Mouse (Mus musculus): ENCODE measurements around the gene Siae.

Gene Siae

DNA sequence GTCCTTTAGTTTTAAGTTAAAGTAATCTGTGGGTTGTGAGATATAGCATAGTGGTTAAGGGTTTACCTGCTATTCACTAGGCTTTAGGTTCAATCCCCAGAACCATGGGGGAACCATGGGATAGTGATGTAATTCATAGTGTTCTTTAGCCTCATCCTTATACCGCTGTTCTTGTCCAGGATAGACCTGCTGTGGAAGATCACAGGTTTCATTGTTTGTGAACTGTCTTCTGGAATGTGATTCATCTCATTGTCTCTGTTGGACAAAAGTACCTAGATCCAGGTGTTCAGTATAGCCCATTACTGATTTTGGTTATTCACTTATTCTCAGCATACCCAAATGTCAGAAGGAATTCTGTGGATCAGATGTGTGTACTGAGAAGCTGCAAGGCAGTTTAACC lies 71.8 kb downstream of the Siae start:
- no peak for DNase-seq

DNA sequence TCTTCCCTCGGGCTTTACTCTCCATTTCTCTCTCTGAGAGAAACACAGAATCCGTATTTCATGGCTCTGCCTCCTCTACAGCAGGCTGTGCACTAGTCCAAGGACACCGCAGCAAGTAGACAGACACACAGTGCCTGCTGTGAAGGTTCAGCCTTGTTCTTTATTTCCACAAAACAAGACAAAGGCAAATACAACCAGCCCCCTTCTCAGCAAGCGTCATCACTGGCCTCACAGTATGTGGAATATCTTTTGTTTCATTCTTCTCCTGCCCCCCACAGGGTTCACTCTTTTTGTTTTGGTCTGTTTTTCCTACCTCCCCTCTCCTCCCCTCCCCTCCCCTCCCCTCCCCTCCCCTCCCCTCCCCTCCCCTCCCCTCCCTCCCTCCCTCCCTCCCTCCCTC lies 73.1 kb downstream of the Siae start:
- DNase-seq, result no peak

DNA sequence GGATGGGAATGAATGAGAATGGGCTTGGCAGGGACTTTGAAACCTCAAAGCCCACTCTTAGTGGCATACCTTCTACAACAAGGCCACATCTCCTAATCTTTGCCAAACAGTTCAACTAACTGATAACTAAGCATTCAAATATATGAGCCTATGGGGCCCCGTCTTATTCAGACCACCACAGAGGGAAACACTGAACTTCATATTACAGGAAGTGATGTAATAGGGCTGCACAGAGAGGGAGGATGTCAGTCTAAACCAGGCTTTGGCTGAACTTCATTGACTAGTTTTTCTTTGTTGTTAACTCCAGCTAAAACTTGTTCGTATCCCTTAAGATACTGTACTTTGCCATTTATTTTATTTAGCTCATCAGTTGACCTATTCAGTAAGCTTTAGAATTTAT lies 74.4 kb downstream of the Siae start:
- no peak for DNase-seq

- DNase-seq, result no peak
Observed at GRCm38 (mm10) chr9:37632305-37632704, 76.8 kb downstream of the Siae start.

GRCm38 (mm10) chr9:37634269-37634668 lies 78.8 kb downstream of the Siae start:
- DNase-seq, result no peak

DNA sequence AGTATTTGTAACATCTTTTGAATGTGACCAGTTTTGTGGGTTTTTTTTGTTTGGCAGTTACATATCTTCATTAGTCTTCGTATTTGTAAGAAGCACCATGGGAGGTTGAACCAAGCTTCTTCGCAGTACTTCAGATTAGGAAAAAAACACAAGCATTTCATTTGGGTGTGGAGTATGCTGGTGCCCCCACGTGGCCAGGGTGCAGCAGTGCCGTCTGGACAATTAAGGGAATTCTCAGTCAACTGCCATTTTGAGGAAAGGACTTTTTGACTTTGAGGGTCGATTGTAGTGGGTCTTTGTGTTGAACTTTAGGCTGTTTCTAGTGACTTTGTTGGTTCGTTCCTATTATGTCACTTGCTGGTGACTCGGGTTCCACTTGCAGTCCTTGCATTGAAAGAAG lies 80.8 kb downstream of the Siae start:
- DNase-seq, result peak; percentile 44

GRCm38 (mm10) chr9:37636800-37637542 lies 81.5 kb downstream of the Siae start:
- peak; percentile 22 for DNase-seq

- DNase-seq, result no peak
Observed at GRCm38 (mm10) chr9:37638721-37639120, 83.2 kb downstream of the Siae start.

DNA sequence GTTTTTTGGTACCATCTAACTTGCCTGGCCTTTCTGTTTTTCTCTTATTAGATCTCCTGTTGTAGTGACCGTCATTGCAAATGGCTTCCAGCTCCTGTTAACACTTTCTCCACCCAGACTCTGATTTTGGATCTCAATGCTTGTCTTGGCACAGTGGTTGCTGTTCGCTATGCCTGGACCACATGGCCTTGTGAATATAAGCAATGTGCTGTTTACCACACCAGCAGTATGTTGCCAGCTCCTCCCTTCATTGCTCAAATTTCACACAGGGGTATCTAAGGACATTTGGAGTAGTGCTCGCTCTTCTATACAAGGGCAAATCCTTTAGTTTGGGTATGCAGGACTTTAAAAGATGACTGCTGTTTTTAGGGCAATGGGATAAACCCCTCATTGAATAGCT lies 90.7 kb downstream of the Siae start:
- no peak for DNase-seq

DNA sequence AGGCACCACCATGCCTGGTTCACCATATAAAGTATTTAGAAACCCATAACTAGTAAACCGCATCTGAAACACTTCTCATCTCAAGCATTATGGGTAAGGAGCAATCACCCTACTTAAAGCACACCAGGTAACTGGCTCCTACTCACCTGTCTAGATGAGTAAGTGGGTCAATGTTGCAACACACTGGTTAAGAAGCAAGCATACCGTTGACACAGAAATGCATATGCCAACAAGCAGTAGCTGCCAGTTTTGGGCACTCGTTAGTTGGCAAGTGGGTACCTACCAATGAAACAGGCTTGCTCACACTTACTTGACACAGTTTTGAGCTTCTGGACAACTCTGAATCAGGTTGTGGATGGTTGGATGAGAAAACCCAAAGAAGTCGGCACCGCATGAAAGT lies 95.1 kb downstream of the Siae start:
- no peak for DNase-seq

DNA sequence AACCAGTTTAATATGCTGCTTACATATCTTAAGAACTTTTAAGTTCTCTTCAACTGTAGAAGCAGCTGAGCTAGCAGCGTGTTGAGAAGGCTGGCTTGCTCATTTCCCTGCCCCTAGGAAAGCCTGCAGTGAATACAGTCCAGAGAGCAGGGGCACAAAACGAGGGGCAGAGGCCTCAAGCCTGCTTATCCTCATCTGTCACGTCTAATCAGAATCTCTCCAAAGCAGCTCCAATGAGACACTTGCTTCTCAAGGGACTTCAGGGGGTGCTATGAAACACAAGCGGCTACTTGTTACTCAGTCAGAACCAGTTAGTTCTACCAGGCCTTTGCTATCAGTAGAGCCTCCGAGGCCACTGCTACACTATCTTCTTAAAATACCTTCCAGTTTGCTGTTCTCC lies 98.3 kb downstream of the Siae start:
- DNase-seq, result no peak

DNA sequence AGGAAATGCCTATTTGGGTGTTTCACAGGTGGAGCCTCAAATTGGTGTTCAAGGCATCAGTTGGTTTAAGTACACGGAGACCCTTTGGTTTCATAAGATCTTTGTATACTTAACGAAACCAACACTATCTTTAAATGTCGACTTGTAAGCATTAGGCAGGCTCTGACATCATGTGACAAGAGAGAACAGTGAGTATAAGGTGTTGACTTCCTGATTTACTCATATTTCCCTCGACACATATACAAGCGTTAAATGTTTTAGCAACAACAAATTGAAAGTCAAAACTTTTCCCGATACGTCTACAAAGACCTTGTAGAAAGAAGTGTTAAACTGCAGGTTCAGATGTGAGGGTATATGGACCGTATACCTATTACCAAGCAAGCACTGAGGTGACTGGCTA lies 100.5 kb downstream of the Siae start:
- DNase-seq, result no peak

GRCm38 (mm10) chr9:37656439-37656881 lies 101.0 kb downstream of the Siae start:
- peak; percentile 11 for DNase-seq

GRCm38 (mm10) chr9:37656931-37657481 lies 101.5 kb downstream of the Siae start, which contains the start of gene Tbrg1:
Tbrg1 (minus strand) TSS chr9:37657312.
- DNase-seq, result peak; percentile 90

GRCm38 (mm10) chr9:37659413-37659812 lies 103.9 kb downstream of the Siae start:
- DNase-seq, result no peak

GRCm38 (mm10) chr9:37663210-37663609 lies 107.7 kb downstream of the Siae start:
- DNase-seq, result no peak

- DNase-seq, result no peak
Observed at GRCm38 (mm10) chr9:37664604-37665003, 109.1 kb downstream of the Siae start.

DNA sequence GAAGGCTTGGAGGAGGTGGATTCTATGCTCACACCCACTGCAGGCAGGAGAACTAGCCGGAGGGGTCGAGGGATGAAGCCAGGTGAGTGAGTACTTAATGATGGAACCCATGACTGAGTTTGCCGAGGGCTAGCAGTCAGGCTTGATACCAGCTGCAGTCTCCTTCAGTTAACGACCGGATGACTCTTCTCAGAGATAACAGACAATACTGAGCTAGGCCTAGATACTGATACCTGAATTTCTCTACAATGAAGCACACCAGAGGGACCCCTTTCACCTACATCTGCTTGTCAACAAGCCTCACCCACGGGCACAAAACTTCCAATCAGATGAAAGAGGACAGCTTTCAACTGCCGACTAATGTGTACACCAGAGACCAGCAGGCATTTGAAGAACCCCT lies 110.5 kb downstream of the Siae start:
- no peak for DNase-seq

DNA sequence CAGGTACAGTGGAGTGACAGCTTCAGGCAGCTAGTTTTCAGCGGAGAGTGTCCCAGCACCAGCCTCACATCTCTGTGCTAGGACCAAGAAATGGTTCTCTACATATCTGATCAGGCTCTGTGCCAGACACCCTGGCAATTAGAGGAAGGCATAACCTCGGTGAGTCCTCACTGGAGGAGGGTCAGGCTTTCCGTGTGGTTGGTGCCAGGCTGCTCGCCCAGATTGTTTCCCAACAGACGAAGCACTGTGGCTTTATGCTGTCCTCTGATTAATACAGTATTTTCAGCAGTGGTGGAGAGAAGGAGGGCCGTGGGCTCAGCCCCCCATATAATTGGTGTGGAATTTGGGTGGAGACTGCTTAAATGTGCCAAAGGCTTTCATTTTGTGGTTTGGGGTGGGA lies 113.6 kb downstream of the Siae start, which contains the start of gene Panx3:
TSS of gene Panx3 (minus strand) at position 121 of the 400 bp plus-strand sequence.
- DNase-seq, result no peak

DNA sequence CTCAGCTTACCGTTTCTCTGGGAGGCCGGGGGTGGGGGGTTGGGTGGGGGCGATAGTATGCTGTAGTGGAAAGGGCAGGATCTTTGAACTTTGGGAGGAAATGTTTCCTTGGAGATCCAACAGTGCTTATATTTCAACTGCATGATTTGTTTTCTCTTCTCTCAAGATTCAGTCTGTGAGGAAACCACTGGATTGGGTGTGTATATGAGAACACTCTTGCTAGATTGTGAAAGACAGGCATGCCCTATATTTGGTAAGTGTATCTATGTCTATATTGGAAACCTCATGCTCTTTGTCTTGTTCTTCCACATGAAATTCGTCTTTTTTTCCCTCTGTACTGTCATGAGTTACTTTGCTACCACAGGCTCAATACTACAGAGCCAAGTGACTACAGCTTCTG lies 114.2 kb downstream of the Siae start:
- no peak for DNase-seq

DNA sequence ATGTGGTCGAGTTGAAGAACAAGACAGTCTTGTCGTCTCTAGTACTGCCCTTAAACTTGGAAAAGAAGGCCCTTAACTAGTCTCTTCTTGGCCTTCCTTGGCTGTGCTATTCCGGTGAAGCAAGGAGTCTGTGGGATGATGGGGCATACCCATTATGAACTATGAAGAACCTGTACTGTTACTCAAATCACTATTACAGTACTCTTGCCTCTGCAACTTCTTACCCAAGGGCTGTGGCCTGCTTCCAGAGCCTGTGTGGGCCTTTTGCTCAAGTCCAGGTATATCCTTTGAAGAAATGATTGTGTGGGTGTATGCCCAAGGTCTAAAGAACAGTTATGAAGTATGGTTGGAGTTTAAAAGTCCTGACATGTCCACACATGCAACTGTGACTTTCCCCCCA lies 114.8 kb downstream of the Siae start:
- no peak for DNase-seq

DNA sequence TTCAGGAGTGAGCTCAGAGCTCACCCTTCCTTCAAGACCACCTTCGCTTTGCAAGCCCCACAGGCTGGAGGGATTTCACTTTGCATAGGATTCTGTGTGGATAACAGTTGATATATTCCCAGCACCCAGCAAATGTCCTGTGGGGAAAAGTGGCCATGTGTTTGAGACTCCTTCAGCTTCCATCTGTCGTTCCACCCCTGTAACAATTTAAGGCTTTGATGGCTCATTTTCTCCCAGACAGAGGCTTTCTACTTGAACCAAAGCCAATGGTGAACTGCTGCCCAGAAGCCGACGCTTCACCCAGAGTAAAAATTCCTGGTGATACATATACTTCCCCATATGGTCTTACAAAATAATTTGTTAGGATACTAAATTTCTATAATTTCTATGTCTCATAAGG lies 119.8 kb downstream of the Siae start:
- no peak for DNase-seq

DNA sequence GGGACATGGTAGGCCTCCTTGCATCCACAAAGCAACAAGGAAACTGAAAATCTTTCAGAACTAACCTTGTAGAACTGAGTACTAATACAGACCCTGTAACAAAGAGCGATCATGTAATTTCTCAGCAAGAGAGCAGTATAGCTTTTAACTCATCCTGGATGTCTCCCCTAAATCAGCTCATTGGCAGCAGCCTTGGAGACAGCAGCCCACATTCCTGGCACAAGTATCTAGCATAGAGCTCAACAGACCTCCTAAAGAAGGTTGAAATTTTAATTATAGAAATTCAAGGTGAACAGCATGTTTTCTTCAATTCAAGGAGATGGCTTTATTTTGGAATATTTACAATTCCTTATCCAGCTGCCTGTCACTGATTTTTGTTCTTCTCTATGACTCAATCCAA lies 125.6 kb downstream of the Siae start:
- DNase-seq, result no peak

DNA sequence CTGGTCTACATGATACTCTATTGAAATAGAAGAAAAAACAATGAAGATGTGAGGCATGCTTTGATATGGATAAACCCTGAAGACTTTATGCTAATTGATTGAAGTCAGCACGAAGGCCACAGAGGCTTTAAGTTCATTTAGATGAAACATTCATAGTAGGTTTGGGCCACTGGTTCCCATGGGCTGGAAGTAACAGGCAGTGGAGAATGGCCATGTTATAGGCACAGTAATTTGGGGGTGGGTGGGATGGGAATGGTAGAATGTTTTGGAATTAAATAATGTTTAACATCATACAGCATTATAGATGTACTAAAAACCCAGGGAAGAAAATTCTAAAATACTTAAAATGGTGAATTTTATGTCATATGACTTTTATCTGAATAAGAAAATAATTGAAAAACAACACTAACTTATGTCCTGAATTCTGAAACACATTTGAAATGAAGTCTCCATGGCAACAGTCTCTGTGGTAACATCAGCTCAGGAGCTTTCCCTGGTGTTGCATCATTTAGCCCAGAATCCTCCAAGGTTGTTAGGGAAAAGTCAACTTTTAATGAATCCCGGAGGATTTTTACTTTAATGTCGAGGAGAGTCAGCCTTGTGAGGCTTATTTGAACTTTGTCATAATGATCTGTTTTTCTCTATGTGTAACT lies 131.9 kb downstream of the Siae start:
- DNase-seq, result no peak

Measured in kidney, postnatal 14 days (tissue).